Mouse (Mus musculus): ENCODE data around the gene Csrnp3.

Csrnp3 gene

GRCm38 (mm10) chr2:66023419-66023818 is 177.9 kb downstream of the Csrnp3 start:
- DNase-seq (ENCODE audit: low spot score) = no peak

GRCm38 (mm10) chr2:66024837-66025236 is 179.3 kb downstream of the Csrnp3 start:
- no peak for DNase-seq (ENCODE audit: low spot score)

- DNase-seq (ENCODE audit: low spot score) = no peak
These were observed 183.2 kb downstream of the Csrnp3 start for GRCm38 (mm10) chr2:66028812-66029211.

- DNase-seq (ENCODE audit: low spot score) = no peak
These were observed 189.5 kb downstream of the Csrnp3 start for GRCm38 (mm10) chr2:66034907-66035679.

GRCm38 (mm10) chr2:66040611-66041010 is 195.0 kb downstream of the Csrnp3 start:
- no peak for DNase-seq (ENCODE audit: low spot score)

GRCm38 (mm10) chr2:66041203-66041916 is 195.8 kb downstream of the Csrnp3 start:
- DNase-seq (ENCODE audit: low spot score) = no peak

GRCm38 (mm10) chr2:66041917-66042419 is 196.4 kb downstream of the Csrnp3 start:
- DNase-seq (ENCODE audit: low spot score) = peak; percentile 2

GRCm38 (mm10) chr2:66043441-66044404 is 198.2 kb downstream of the Csrnp3 start:
- DNase-seq (ENCODE audit: low spot score) = no peak

GRCm38 (mm10) chr2:66044405-66045089 is 199.0 kb downstream of the Csrnp3 start:
- DNase-seq (ENCODE audit: low spot score) = no peak

GRCm38 (mm10) chr2:66063291-66063690 is 217.7 kb downstream of the Csrnp3 start:
- DNase-seq (ENCODE audit: low spot score) = no peak

- DNase-seq (ENCODE audit: low spot score) = no peak
These were observed 223.9 kb downstream of the Csrnp3 start for GRCm38 (mm10) chr2:66069454-66069853.

GRCm38 (mm10) chr2:66080731-66081130 is 235.2 kb downstream of the Csrnp3 start:
- DNase-seq (ENCODE audit: low spot score) = no peak
